Mouse (Mus musculus) olfactory bulb, adult 2 months (tissue): ENCODE data around the gene Crybg2.

Experiments used
- CTCF ChIP-seq: fragments of 200-500 bp; IDR thresholded peaks from 2 replicates; pipeline ENCODE4 v1.5.1; 2012; ENCODE audit warnings: low read depth, mild to moderate bottlenecking, low read length, moderate library complexity; ENCODE audit not compliant: insufficient read depth
- POLR2A ChIP-seq: fragments of 200-500 bp; IDR thresholded peaks from 2 replicates; pipeline ENCODE4 v1.6.1; 2012; ENCODE audit warnings: mild to moderate bottlenecking, low read depth, low read length, moderate library complexity; ENCODE audit not compliant: insufficient read depth

- no peak for TF ChIP-seq CTCF
- no peak for TF ChIP-seq POLR2A
Measured at GRCm38 (mm10) chr4:134089029-134089428, 28.4 kb downstream of the Crybg2 start.
